Mouse (Mus musculus) retina, adult 2 months (tissue): Measurements from ENCODE around the gene Ankdd1b.

Experiments used
- DNase-seq: peaks from one replicate; pipeline ENCODE4 v3.0.0-alpha.2; 2012; ENCODE audit warnings: low read depth, low spot score

The Ankdd1b gene

GRCm38 (mm10) chr13:96454288-96454687, 16.7 kb downstream of the Ankdd1b start:
- no peak for DNase-seq

- DNase-seq, result no peak
Observed at GRCm38 (mm10) chr13:96452621-96453020, 18.4 kb downstream of the Ankdd1b start.

- no peak for DNase-seq
Observed at GRCm38 (mm10) chr13:96451386-96452140, 19.4 kb downstream of the Ankdd1b start.

GRCm38 (mm10) chr13:96450869-96451268, 20.1 kb downstream of the Ankdd1b start:
- DNase-seq, result no peak

- DNase-seq, result peak; percentile 61
Observed at GRCm38 (mm10) chr13:96450205-96450856, 20.7 kb downstream of the Ankdd1b start.

- peak; percentile 60 for DNase-seq
Observed at GRCm38 (mm10) chr13:96440436-96440835, 30.6 kb downstream of the Ankdd1b start.

- no peak for DNase-seq
Observed at GRCm38 (mm10) chr13:96436921-96437320, 34.1 kb downstream of the Ankdd1b start.

GRCm38 (mm10) chr13:96435793-96436192, 35.2 kb downstream of the Ankdd1b start:
- DNase-seq, result no peak

GRCm38 (mm10) chr13:96434899-96435331, 36.1 kb downstream of the Ankdd1b start:
- no peak for DNase-seq

GRCm38 (mm10) chr13:96433648-96434190, 37.3 kb downstream of the Ankdd1b start:
- no peak for DNase-seq

GRCm38 (mm10) chr13:96433041-96433440, 38.0 kb downstream of the Ankdd1b start:
- DNase-seq, result no peak

GRCm38 (mm10) chr13:96432376-96432811, 38.6 kb downstream of the Ankdd1b start:
- no peak for DNase-seq

GRCm38 (mm10) chr13:96431595-96432156, 39.3 kb downstream of the Ankdd1b start:
- DNase-seq, result peak; percentile 80

- DNase-seq, result no peak
Observed at GRCm38 (mm10) chr13:96428531-96428930, 42.5 kb downstream of the Ankdd1b start.

GRCm38 (mm10) chr13:96426044-96426443, 45.0 kb downstream of the Ankdd1b start:
- no peak for DNase-seq

- DNase-seq, result no peak
Observed at GRCm38 (mm10) chr13:96424496-96425274, 46.3 kb downstream of the Ankdd1b start.

- no peak for DNase-seq
Observed at GRCm38 (mm10) chr13:96421230-96421629, 49.8 kb downstream of the Ankdd1b start.

- DNase-seq, result no peak
Observed at GRCm38 (mm10) chr13:96418487-96418886, 52.5 kb downstream of the Ankdd1b start.

GRCm38 (mm10) chr13:96417261-96417813, 53.7 kb downstream of the Ankdd1b start:
- no peak for DNase-seq

- DNase-seq, result no peak
Observed at GRCm38 (mm10) chr13:96416380-96416779, 54.6 kb downstream of the Ankdd1b start.

GRCm38 (mm10) chr13:96414384-96414783, 56.6 kb downstream of the Ankdd1b start:
- no peak for DNase-seq
